Mouse (Mus musculus): ENCODE results near the gene Wdfy2.

Gene Wdfy2

GRCm38 (mm10) chr14:62924800-62925199 lies 87.3 kb downstream of the Wdfy2 start:
- DNase-seq (ENCODE audit: low spot score in 2 of 2): no peak

DNA sequence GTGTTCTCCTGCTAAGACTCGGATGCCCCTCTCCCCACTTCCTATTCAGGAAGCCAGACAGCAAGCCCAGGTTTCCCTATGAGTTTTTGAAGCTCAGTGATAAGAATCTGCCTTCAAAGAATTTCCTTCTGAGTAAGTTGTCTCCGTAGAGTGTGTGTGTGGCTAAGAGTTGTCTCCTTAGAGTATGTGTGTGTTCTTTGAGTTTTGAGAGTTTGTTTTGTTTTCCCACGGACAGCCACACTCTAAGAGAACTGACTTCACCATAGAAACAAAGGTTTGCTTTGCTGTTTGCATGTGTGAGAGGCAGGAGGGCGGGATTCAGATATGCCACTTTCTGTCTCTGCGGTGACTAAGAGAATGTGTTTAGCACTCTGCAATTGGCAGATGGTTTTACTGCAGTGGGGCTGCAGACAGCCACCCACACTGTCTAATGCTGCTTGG lies 90.6 kb downstream of the Wdfy2 start:
- no peak for DNase-seq (ENCODE audit: low spot score in 2 of 2)

GRCm38 (mm10) chr14:62935361-62935760 lies 97.9 kb downstream of the Wdfy2 start:
- no peak for DNase-seq (ENCODE audit: low spot score in 2 of 2)

GRCm38 (mm10) chr14:62936631-62937380 lies 99.3 kb downstream of the Wdfy2 start:
- no peak for DNase-seq (ENCODE audit: low spot score in 2 of 2)

DNA sequence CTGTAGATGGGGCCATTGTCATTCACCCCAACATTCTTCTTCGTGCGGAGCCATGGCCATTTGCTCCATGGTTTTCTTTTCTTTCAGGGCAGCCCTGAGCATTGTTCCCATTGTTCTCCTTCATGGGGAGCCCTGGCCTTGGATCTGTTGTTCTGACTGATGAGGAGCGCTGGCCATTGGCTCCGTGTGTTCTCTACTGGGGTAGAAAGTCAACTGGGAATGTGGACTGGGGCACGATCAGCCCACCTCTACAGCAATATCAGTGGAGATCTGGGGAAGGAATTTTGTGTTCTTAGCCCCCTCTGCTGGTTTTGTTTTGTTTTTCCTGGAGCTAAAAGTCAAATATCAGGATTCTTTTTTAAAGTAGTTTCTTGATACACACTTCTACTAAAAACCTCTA lies 100.2 kb downstream of the Wdfy2 start:
- peak in 1 of 2 experiments; percentile 33 for DNase-seq (ENCODE audit: low spot score in 2 of 2)

DNA sequence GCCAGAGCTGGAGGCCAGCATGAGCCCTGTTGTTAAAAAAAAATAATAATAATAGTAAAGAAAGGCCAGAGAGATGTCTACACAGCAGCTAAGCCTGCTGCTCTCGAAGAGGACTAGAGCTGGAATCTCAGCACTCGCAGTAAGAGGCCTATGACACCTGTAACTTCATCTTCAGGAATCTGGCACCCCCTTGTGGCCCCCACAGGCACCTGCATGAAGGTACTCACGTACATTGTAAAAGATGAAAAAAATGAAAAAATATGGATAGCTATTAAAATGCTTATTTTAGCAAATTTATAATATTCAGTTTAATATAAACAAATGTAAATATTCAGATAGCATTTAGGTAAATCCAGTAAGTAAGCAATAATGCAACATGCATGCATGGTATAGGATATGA lies 102.0 kb downstream of the Wdfy2 start:
- DNase-seq (ENCODE audit: low spot score in 2 of 2): no peak

DNA sequence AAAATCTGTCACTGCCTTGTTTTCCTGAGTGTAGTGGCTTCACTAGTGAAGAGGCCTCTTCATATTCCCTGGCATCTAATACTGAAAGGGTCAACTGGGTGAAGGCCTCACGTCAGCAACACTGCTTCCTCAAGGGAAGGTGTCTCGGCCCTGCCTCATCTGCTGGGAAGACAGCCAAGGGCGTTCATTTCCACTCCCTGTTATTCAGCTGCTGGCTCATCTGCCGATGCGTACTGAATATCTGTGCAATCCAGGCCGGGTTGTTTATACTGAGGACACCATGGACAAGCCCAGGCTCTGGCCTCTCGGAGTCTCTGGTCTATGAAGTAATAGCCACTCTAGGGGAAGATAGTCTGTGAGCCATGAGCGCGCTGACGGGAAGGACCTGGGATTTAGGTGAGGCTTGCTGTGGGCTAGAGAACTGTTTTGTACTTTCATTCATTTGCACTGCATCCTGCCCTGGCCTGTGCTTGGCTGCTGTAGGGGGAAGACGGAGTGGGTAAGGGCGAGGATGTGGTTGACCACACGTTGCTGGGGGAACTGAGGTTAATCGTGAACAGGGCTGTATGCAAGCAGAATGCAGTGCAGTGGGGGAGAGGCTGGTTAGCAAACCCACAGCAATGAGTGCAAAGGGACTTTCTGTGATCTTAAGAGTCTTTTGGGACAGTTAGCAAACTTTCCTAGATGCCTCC lies 103.1 kb downstream of the Wdfy2 start:
- DNase-seq (ENCODE audit: low spot score in 2 of 2): peak in 1 of 2 experiments; percentile 34

GRCm38 (mm10) chr14:62946794-62947193 lies 109.3 kb downstream of the Wdfy2 start:
- no peak for DNase-seq (ENCODE audit: low spot score in 2 of 2)

- DNase-seq (ENCODE audit: low spot score in 2 of 2): no peak
Observed at GRCm38 (mm10) chr14:62956091-62956490, 118.6 kb downstream of the Wdfy2 start.

GRCm38 (mm10) chr14:62963632-62964031 lies 126.2 kb downstream of the Wdfy2 start:
- DNase-seq (ENCODE audit: low spot score in 2 of 2): no peak

DNA sequence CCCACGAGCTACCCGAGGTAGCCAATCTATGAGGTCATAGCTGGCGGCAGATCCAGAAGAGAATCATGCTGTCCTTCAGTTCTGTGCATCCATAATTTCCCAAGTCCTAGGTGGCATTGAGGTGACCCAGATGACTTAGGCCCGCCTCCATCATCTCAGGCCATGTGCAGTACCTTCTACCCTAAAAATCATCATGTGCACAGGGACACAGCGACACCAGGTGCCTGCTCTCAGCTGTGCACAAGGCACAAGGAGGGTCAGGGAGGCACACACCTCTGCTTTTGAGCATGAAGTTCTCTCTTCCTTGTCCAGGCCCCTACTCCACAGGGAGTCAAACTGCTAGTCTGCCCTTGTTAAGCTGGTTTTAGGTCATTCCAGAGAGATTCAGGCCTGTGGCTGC lies 127.9 kb downstream of the Wdfy2 start:
- no peak for DNase-seq (ENCODE audit: low spot score in 2 of 2)

- DNase-seq (ENCODE audit: low spot score in 2 of 2): no peak
Observed at GRCm38 (mm10) chr14:62965811-62966520, 128.5 kb downstream of the Wdfy2 start.

- peak; percentile 57 to 81 for DNase-seq (ENCODE audit: low spot score in 2 of 2)
Observed at GRCm38 (mm10) chr14:62975046-62975445, 137.6 kb downstream of the Wdfy2 start.

DNA sequence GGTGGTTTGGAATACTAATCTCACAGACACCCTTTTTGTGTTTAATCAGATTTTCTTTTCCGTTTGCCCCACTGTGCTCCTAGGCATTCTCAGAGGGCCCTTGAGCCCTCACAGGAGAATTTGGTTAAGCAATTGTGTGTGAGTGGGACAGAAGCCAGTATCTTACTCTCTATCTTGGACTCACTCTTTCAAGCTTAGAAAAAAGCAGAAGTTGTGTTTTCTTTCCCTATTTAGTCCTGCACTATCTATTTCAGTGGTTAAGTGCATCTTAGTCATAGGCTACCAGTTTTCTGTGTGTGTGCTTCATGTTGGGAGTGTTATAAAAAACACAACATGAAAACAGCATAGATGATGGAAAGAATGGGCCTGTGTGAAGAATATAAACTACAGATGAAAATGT lies 142.3 kb downstream of the Wdfy2 start:
- no peak for DNase-seq (ENCODE audit: low spot score in 2 of 2)

- no peak for DNase-seq (ENCODE audit: low spot score in 2 of 2)
Observed at GRCm38 (mm10) chr14:62984410-62984809, 146.9 kb downstream of the Wdfy2 start, which contains the start of gene Defb48. Defb48 (minus strand) TSS chr14:62984510.

GRCm38 (mm10) chr14:62991271-62991670 lies 153.8 kb downstream of the Wdfy2 start:
- DNase-seq (ENCODE audit: low spot score in 2 of 2): no peak

GRCm38 (mm10) chr14:62991849-62992510 lies 154.5 kb downstream of the Wdfy2 start:
- no peak for DNase-seq (ENCODE audit: low spot score in 2 of 2)

DNA sequence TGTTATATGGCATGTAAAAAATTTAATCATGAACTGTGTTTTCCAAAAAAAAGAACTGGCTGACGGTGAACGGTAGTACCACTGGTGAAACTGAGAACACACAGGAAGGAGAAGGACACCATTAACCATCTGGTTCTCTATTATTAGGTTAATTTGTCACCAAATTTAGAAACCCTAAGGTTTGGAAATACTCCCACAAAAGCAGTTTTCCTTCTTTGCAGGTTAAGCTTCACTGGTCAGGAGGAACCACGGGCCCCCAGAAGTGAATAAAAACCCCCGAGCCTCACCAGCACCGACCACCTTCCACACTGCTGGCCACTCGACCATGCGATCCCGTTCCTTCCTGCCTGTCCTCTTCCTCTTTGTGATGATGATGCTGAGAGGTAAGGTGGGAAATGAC lies 160.3 kb downstream of the Wdfy2 start, which contains the start of gene Defb47:
TSS of gene Defb47 (plus strand) at position 301 of the 400 bp plus-strand sequence.
- no peak for DNase-seq (ENCODE audit: low spot score in 2 of 2)

GRCm38 (mm10) chr14:62998977-62999376 lies 161.5 kb downstream of the Wdfy2 start:
- DNase-seq (ENCODE audit: low spot score in 2 of 2): no peak

DNA sequence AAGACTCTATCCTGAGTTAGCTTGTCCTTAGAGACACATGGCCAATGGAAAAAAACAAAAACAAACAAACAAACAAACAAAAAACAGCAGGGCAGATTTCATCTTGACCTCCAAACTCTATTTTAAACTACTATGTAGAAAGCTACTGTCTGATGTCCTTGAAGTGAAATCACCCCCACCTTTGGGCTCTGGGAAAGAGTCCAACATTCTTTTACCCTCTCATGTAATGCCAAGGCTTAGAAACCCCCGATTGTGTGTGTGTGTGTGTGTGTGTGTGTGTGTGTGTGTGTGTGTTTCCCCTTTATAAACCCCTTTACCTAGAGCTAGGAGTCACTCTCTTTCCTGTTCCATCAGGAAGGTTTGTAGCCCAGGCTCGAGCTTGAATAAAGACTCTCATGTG lies 165.1 kb downstream of the Wdfy2 start:
- no peak for DNase-seq (ENCODE audit: low spot score in 2 of 2)

All from right cerebral cortex, postnatal 10 days (tissue).